Mouse (Mus musculus) layer of hippocampus, adult 18-20 months (tissue): Measurements from ENCODE around the gene Dnaaf3. TPM values are rescaled to one million over a fixed set of nuclear protein-coding genes. Genes with fewer than 3 reads are reported as not detected.
"Not testable (repeated sequence)": the region's sequence is repeated elsewhere in the genome, so short reads cannot be mapped to it uniquely, and the experiment has no call there.

Source experiments
- DNase-seq, 2 experiments: peaks; one replicate each; pipeline ENCODE4 v3.0.0; 2022; ENCODE audit warnings: low spot score in 2 of 2
- long read RNA-seq: library from polyadenylated mRNA; stranded (forward); transcript quantifications from one replicate; pipeline ENCODE4 v2.0.0, GENCODE M21; 2021
- total RNA-seq, 2 experiments: library from RNA; stranded (reverse); gene quantifications; 2 replicates each; pipeline ENCODE4 v1.2.3; 2021

The Dnaaf3 gene
- total RNA-seq: under 1 TPM; 0.74 to 0.81 TPM
- long read RNA-seq: 0 reads

DNA sequence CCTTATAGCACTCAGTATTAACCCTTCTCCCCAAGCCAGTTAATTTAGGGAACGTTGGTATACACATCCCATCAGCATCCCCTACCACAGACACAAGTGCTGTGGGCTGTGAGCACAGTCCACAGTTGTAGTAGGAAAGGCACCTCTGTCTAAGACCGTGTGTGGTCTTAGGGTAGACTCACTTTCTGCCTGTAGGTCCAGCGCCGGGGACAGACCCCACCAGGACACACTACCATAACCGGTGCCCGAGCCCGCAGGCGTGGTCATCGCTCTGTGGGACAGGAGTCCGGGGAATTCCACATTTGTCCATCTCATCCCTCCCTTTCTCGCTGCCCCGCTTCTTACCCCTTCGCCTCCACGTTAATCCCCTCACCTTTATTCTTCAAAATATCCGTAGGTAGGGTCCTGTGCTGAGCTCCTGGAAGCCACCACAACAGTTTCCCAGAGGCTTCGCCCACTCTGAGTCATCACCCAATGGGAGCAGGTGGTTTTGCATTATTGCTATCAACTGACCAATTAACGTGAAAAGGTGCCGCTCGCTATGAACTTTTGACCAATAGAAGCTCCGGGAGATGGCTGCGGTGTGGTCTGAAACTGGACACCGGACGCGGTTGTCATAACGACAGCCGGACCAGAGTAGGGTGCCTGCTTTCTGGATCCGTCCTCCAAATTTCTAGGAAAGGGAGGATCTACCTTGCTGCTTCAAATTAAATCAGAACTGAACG is at the start of gene Dnaaf3:
Gene Dnaaf3, minus strand, starts transcription at position 449 of the 725 bp plus-strand sequence.
- no peak for DNase-seq

GRCm38 (mm10) chr7:4581481-4581880 is 49.2 kb upstream of the Dnaaf3 start:
- DNase-seq: not testable (repeated sequence)

DNA sequence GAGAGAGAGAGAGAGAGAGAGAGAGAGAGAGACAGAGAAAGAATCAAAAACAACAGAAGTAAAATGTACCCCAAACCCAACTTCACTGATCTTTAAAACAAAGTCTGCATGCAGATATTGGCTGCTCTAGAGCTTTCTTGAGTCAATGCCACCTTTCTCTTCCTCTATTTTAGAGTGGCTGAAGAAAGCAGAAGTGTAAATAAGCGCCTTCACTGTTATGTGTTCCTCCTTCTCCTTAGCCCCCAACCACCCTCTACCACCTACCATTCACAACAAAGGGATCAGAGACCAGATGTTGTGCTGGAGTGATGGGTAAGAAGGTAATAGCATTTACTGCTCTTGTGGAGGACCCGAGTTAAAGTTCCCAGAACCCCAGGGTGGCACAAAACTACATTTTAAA is 40.1 kb upstream of the Dnaaf3 start:
- DNase-seq: not testable (repeated sequence)

GRCm38 (mm10) chr7:4562660-4563059 is 30.4 kb upstream of the Dnaaf3 start:
- DNase-seq: no peak

DNA sequence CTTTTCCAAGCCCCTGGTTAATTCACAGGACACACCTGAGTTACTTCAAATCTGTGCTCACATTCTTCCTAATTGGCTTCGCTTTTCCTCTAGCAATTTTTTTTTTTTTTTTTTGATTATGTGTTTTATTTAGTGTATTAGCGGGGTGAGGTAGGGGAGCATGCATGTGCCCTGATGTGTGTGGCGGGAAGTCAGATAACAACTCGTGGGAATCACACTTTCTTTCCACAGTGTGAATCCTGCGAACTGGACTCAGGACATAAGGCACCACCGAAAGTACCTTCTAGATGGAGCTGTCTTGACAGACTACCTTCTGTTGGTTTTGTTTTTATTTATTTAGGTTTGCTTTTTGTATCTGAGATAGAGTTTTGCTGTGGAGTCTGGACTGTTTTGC is 24.9 kb upstream of the Dnaaf3 start:
- DNase-seq: no peak

DNA sequence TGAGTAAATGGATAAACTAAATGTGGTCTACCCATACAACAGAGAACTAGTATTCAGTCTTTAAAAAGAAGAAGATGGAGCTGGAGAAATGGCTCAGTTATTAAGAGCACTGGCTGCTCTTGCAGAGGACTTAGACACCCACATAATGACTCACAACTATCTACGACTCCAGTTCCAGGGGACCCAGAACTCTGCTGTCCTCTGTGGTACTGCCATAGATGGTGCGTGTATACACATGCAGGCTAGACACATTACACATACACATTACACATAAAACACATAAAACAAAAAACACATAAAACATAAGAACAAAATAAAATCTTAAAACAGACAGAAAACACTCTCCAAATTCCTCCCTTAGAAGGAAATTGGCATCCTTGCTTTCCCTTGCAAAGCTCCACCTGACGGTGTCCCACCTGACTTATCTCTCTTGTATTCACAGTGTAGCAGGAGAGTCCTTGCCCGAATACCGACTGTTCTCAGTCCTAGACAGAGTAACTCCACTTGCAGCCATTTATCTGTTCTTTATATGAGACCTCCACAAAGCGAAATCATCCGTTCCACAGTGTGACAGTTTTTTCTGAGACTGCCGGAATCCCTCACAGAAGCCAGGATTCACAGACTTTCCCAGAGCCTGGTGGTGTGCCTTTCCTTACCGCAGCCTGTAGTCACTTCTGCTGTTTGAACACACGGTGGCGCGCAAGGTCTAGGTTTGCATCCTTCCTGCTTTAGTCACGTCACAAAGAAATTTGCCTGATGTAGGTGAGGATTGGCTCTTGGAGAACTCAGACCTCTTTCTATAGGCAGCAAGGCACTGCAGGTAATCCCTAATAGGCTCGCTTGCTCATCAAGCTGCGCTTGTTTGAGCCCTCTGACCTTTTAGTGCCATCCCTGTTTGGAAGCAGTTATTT is 24.3 kb upstream of the Dnaaf3 start:
- peak; percentile 66 to 87 for DNase-seq

DNA sequence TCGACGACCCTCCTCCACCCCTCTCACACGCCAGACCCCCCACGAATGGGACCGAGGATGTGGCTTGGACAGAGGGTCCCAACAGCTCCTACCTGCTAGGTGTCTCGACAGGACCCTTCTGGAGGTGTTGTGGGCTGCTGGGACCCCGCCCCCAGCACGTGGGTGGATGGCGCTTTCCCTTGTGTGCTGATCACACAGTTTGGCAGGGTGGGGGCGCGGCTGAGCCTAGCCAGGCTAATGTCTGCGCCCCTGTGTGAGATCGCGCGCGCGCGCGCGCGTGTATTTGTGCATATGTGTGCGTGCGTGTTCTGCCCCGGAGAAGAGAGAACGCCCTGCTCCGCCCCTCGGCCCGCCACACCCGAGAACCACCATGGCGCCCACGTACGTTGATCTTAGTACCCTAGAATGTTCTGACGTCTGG is 15.0 kb upstream of the Dnaaf3 start, which contains the start of gene Syt5:
Gene Syt5, minus strand, starts transcription at position 321 of the 421 bp plus-strand sequence.
- DNase-seq: peak; percentile 62 to 80

GRCm38 (mm10) chr7:4546591-4547131 is 14.4 kb upstream of the Dnaaf3 start:
- DNase-seq: peak; percentile 94 to 97

GRCm38 (mm10) chr7:4546050-4546449 is 13.8 kb upstream of the Dnaaf3 start:
- DNase-seq: no peak

GRCm38 (mm10) chr7:4542013-4542412 is 9.8 kb upstream of the Dnaaf3 start:
- no peak for DNase-seq

GRCm38 (mm10) chr7:4541344-4541743 is 9.1 kb upstream of the Dnaaf3 start:
- DNase-seq: no peak

- no peak for DNase-seq
Observed at GRCm38 (mm10) chr7:4539019-4539418, 6.8 kb upstream of the Dnaaf3 start.

DNA sequence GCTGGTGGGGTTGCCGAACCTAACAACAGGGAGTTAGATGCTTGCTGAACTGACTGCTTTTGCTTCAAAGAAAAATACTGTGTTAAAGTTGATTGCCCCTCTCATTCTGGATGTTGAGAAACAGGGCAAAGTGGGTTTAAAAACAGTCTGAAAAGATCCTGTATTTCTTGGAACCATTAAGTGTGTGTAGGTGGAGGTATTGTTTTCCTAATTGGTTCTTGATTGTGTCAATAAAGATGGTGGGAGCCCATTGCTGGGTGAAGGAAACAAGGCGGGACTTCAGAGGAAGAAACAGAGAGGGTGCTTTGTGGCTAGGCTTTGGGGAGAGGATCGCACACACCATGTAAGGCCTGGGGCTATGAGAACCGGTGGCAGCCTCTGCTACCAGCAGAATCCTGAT is 4.9 kb upstream of the Dnaaf3 start:
- DNase-seq: no peak

- no peak for DNase-seq
Observed at GRCm38 (mm10) chr7:4536369-4536768, 4.1 kb upstream of the Dnaaf3 start.

GRCm38 (mm10) chr7:4530166-4530565 is 2.1 kb downstream of the Dnaaf3 start:
- not testable (repeated sequence) for DNase-seq

- DNase-seq: no peak
Observed at GRCm38 (mm10) chr7:4527302-4527689, 5.0 kb downstream of the Dnaaf3 start.

DNA sequence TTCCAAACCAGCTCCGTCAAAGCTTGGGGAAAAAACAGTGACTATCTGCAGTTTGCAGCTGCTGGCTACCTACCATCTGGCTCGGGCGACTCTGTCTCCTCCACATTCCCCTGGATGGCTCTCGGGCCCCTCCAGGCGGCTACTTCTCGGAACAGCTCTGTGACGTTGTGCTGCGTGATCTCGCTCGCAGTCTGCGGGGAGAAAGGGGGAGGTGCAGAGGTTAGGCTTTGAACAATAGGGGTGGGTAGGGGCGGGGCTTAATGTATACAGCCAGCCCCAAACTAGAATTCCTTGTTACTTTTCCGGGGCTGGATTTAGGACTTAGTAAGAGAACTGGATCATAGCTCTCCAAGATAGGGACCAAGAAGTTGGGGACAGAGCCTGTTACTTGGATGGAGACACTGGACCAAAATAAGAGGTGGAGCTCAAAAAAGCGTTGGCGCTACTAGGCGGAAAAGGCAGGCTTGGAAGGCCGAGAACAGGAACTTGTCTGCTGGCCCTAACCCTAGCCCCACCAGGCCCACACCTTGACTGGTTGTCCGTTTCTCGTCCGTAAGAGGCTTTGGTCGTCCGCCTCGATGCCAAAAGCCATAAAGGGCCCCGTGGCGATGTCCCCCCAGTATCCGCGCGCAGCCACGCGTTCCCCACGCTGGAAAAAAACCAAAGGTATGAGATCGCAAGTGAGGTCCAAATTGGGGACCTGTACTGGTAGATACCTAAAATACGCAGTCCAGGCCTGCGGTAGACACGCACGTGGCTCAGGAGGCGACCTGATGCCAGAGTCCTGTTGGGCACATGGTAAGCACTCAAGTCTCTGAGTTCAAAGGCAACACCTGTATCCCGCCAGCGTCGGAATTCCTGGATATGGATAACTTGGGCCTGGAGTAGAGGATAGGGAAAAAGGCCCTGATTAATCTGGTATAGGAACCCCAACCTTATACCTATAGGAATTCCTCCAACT is 5.6 kb downstream of the Dnaaf3 start:
- DNase-seq: peak; percentile 62 to 73

DNA sequence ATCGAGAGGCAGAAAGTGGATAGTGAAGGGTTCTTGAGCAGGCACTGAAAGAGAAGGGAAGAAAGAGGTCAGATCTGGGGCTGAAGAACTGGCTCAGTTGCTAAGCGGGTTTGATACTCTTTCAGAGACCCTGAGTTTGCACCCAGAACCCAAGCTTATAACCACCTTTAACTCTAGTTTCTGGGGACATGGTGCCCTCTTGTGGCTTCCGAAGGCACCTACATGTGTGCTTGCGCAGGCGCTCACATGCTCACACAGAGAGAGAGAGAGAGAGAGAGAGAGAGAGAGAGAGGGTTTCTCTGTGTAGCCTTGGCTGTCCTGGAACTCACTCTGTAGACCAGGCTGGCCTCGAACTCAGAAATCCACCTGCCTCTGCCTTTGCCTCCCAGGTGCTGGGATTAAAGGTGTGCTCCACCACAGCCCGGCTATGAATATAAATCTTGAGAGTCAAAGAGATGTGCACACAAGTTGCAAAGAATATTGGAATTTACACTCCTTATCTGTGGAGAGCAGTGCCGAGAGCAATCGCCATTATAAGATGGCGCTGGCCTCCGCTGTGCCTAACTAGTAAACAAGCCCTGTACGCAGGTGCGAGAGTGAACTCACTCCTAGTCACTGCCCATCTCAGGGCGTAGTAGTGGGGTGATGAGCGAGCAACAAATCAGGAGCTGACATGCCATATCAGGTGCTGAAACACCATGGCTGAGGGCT is 7.9 kb downstream of the Dnaaf3 start, which contains the start of gene Tnni3:
Gene Tnni3, minus strand, starts transcription at position 18 of the 711 bp plus-strand sequence.
- DNase-seq: peak in 1 of 2 experiments; percentile 56

GRCm38 (mm10) chr7:4523205-4524130 is 8.8 kb downstream of the Dnaaf3 start:
- no peak for DNase-seq
